Mouse (Mus musculus) megakaryocyte, embryonic 14.5 days (primary cell): Measurements from ENCODE around the gene 2310061N02Rik.

ENCODE experiments used
- FLI1 ChIP-seq: IDR thresholded peaks from 2 replicates; pipeline ENCODE4 v1.6.1; 2012; ENCODE audit warnings: low read length, inconsistent platforms, mixed read lengths
- GATA1 ChIP-seq: IDR thresholded peaks from 3 replicates; pipeline ENCODE4 v1.6.1; 2012; ENCODE audit warnings: mixed read lengths, low read length, inconsistent platforms, borderline replicate concordance

GRCm38 (mm10) chr16:88707496-88708012, at the start of gene 2310061N02Rik:
- TF ChIP-seq GATA1 (no peak), FLI1 (no peak)
